Mouse (Mus musculus): ENCODE data around the gene Sin3b. TPM values are rescaled to one million over a fixed set of nuclear protein-coding genes. Genes with fewer than 3 reads are reported as not detected.
A peak's percentile ranks its signal among the peaks of the same experiment; 100 is the strongest.

Sin3b gene
- polyA plus RNA-seq, 1 experiment from 2014 or later: 155 TPM

- DNase-seq (ENCODE audit: low spot score, missing footprints): peak; percentile 75
- no peaks in the 10 kb centered on the region for H3K27me3 ChIP-seq (ENCODE audit: control insufficient read depth, insufficient read depth, low read length)
- H3K9ac ChIP-seq (ENCODE audit: low read length): no peak overlapping the region
- no peaks in the 10 kb centered on the region for H3K9me3 ChIP-seq (ENCODE audit: control insufficient read depth, low read length)
- peaks cover 19% of the 10 kb centered on the region for H3K36me3 ChIP-seq (ENCODE audit: control insufficient read depth, insufficient read depth, low read length)
- no peaks in the 10 kb centered on the region for H3K4me1 ChIP-seq (ENCODE audit: control insufficient read depth, insufficient read depth, low read length)
- no peak overlapping the region for H3K27ac ChIP-seq (ENCODE audit: low read depth, low read length)
- H3K4me2 ChIP-seq: no peak overlapping the region
- H3K4me3 ChIP-seq (ENCODE audit: low read depth, low read length): no peak overlapping the region
- ATAC-seq (ENCODE audit: low FRiP score): no peak
Measured at GRCm38 (mm10) chr8:72758310-72758709, 35.2 kb downstream of the Sin3b start.

GRCm38 (mm10) chr8:72760216-72760615, 37.1 kb downstream of the Sin3b start:
- Histone ChIP-seq H3K27ac (ENCODE audit: low read depth, low read length) (no peak overlapping the region), H3K27me3 (ENCODE audit: control insufficient read depth, insufficient read depth, low read length) (no peaks in the 10 kb centered on the region), H3K4me1 (ENCODE audit: control insufficient read depth, insufficient read depth, low read length) (no peaks in the 10 kb centered on the region), H3K4me3 (ENCODE audit: low read depth, low read length) (no peak overlapping the region), H3K36me3 (ENCODE audit: control insufficient read depth, insufficient read depth, low read length) (peaks cover 16% of the 10 kb centered on the region), H3K9me3 (ENCODE audit: control insufficient read depth, low read length) (no peaks in the 10 kb centered on the region), H3K9ac (ENCODE audit: low read length) (no peak overlapping the region), H3K4me2 (no peak overlapping the region)
- no peak for DNase-seq (ENCODE audit: low spot score, missing footprints)
- WGBS: 85% methylated on average over 3 of the region's 3 CpGs
- ATAC-seq (ENCODE audit: low FRiP score): no peak

GRCm38 (mm10) chr8:72761322-72762051, 38.4 kb downstream of the Sin3b start, which contains the start of gene F2rl3:
TSS of gene F2rl3 (plus strand) at chr8:72761880.
- no peak within 1 kb of the TSS for H3K9ac ChIP-seq (ENCODE audit: low read length)
- H3K4me1 ChIP-seq (ENCODE audit: control insufficient read depth, insufficient read depth, low read length): no peaks in the 10 kb centered on the region
- DNase-seq (ENCODE audit: low spot score, missing footprints): no peak
- WGBS: 84% methylated on average over 7 of the region's 7 CpGs
- ATAC-seq (ENCODE audit: low FRiP score): no peak
- no peak within 1 kb of the TSS for H3K27ac ChIP-seq (ENCODE audit: low read depth, low read length)
- H3K4me3 ChIP-seq (ENCODE audit: low read depth, low read length): no peak within 1 kb of the TSS
- H3K4me2 ChIP-seq: no peak within 1 kb of the TSS
- peaks cover 14% of the 10 kb centered on the region for H3K36me3 ChIP-seq (ENCODE audit: control insufficient read depth, insufficient read depth, low read length)
- H3K9me3 ChIP-seq (ENCODE audit: control insufficient read depth, low read length): no peaks in the 10 kb centered on the region
- H3K27me3 ChIP-seq (ENCODE audit: control insufficient read depth, insufficient read depth, low read length): no peaks in the 10 kb centered on the region

GRCm38 (mm10) chr8:72762306-72762705, 39.2 kb downstream of the Sin3b start:
- Histone ChIP-seq H3K9me3 (ENCODE audit: control insufficient read depth, low read length) (no peaks in the 10 kb centered on the region), H3K36me3 (ENCODE audit: control insufficient read depth, insufficient read depth, low read length) (peaks cover 7% of the 10 kb centered on the region), H3K27me3 (ENCODE audit: control insufficient read depth, insufficient read depth, low read length) (no peaks in the 10 kb centered on the region), H3K27ac (ENCODE audit: low read depth, low read length) (no peak overlapping the region), H3K4me2 (no peak overlapping the region), H3K9ac (ENCODE audit: low read length) (no peak overlapping the region), H3K4me1 (ENCODE audit: control insufficient read depth, insufficient read depth, low read length) (no peaks in the 10 kb centered on the region), H3K4me3 (ENCODE audit: low read depth, low read length) (no peak overlapping the region)
- ATAC-seq (ENCODE audit: low FRiP score) (no peak), DNase-seq (ENCODE audit: low spot score, missing footprints) (no peak)
- WGBS: 86% methylated on average over 12 of the region's 12 CpGs

GRCm38 (mm10) chr8:72765696-72766095, 42.6 kb downstream of the Sin3b start:
- 62% methylated on average over 4 of the region's 4 CpGs for WGBS
- Histone ChIP-seq H3K27ac (ENCODE audit: low read depth, low read length) (no peak overlapping the region), H3K9me3 (ENCODE audit: control insufficient read depth, low read length) (no peaks in the 10 kb centered on the region), H3K4me3 (ENCODE audit: low read depth, low read length) (no peak overlapping the region), H3K9ac (ENCODE audit: low read length) (no peak overlapping the region), H3K36me3 (ENCODE audit: control insufficient read depth, insufficient read depth, low read length) (no peaks in the 10 kb centered on the region), H3K4me1 (ENCODE audit: control insufficient read depth, insufficient read depth, low read length) (no peaks in the 10 kb centered on the region), H3K27me3 (ENCODE audit: control insufficient read depth, insufficient read depth, low read length) (no peaks in the 10 kb centered on the region), H3K4me2 (no peak overlapping the region)
- DNase-seq (ENCODE audit: low spot score, missing footprints): no peak
- ATAC-seq (ENCODE audit: low FRiP score): peak; percentile 28; the same call in 1 of the 2 replicates

GRCm38 (mm10) chr8:72766777-72767176, 43.7 kb downstream of the Sin3b start:
- Histone ChIP-seq H3K9ac (ENCODE audit: low read length) (no peak overlapping the region), H3K9me3 (ENCODE audit: control insufficient read depth, low read length) (no peaks in the 10 kb centered on the region), H3K4me1 (ENCODE audit: control insufficient read depth, insufficient read depth, low read length) (no peaks in the 10 kb centered on the region), H3K27ac (ENCODE audit: low read depth, low read length) (no peak overlapping the region), H3K4me3 (ENCODE audit: low read depth, low read length) (no peak overlapping the region), H3K36me3 (ENCODE audit: control insufficient read depth, insufficient read depth, low read length) (no peaks in the 10 kb centered on the region), H3K27me3 (ENCODE audit: control insufficient read depth, insufficient read depth, low read length) (no peaks in the 10 kb centered on the region), H3K4me2 (no peak overlapping the region)
- DNase-seq (ENCODE audit: low spot score, missing footprints) (peak; percentile 80), ATAC-seq (ENCODE audit: low FRiP score) (peak; percentile 75)
- WGBS: 33% methylated on average over 7 of the region's 7 CpGs

- ATAC-seq (ENCODE audit: low FRiP score) (no peak), DNase-seq (ENCODE audit: low spot score, missing footprints) (peak; percentile 45)
- H3K9me3 ChIP-seq (ENCODE audit: control insufficient read depth, low read length): no peaks in the 10 kb centered on the region
- H3K4me1 ChIP-seq (ENCODE audit: control insufficient read depth, insufficient read depth, low read length): no peaks in the 10 kb centered on the region
- WGBS: 92% methylated on average over 1 of the region's 1 CpGs
- no peaks in the 10 kb centered on the region for H3K36me3 ChIP-seq (ENCODE audit: control insufficient read depth, insufficient read depth, low read length)
- no peaks in the 10 kb centered on the region for H3K27me3 ChIP-seq (ENCODE audit: control insufficient read depth, insufficient read depth, low read length)
- no peak overlapping the region for H3K9ac ChIP-seq (ENCODE audit: low read length)
- no peak overlapping the region for H3K4me3 ChIP-seq (ENCODE audit: low read depth, low read length)
- H3K27ac ChIP-seq (ENCODE audit: low read depth, low read length): no peak overlapping the region
- H3K4me2 ChIP-seq: no peak overlapping the region
Measured at GRCm38 (mm10) chr8:72777797-72778196, 54.7 kb downstream of the Sin3b start.

- WGBS: 92% methylated on average over 4 of the region's 4 CpGs
- no peak overlapping the region for H3K27ac ChIP-seq (ENCODE audit: low read depth, low read length)
- H3K27me3 ChIP-seq (ENCODE audit: control insufficient read depth, insufficient read depth, low read length): no peaks in the 10 kb centered on the region
- H3K36me3 ChIP-seq (ENCODE audit: control insufficient read depth, insufficient read depth, low read length): no peaks in the 10 kb centered on the region
- H3K9ac ChIP-seq (ENCODE audit: low read length): no peak overlapping the region
- H3K4me1 ChIP-seq (ENCODE audit: control insufficient read depth, insufficient read depth, low read length): no peaks in the 10 kb centered on the region
- H3K4me2 ChIP-seq: no peak overlapping the region
- DNase-seq (ENCODE audit: low spot score, missing footprints) (peak; percentile 45), ATAC-seq (ENCODE audit: low FRiP score) (no peak)
- no peaks in the 10 kb centered on the region for H3K9me3 ChIP-seq (ENCODE audit: control insufficient read depth, low read length)
- H3K4me3 ChIP-seq (ENCODE audit: low read depth, low read length): no peak overlapping the region
Measured at GRCm38 (mm10) chr8:72780644-72781043, 57.6 kb downstream of the Sin3b start.

- no peak for ATAC-seq (ENCODE audit: low FRiP score)
- Histone ChIP-seq H3K4me2 (no peak overlapping the region), H3K36me3 (ENCODE audit: control insufficient read depth, insufficient read depth, low read length) (no peaks in the 10 kb centered on the region), H3K4me1 (ENCODE audit: control insufficient read depth, insufficient read depth, low read length) (no peaks in the 10 kb centered on the region), H3K9me3 (ENCODE audit: control insufficient read depth, low read length) (no peaks in the 10 kb centered on the region), H3K9ac (ENCODE audit: low read length) (no peak overlapping the region), H3K4me3 (ENCODE audit: low read depth, low read length) (no peak overlapping the region), H3K27ac (ENCODE audit: low read depth, low read length) (no peak overlapping the region), H3K27me3 (ENCODE audit: control insufficient read depth, insufficient read depth, low read length) (no peaks in the 10 kb centered on the region)
- no peak for DNase-seq (ENCODE audit: low spot score, missing footprints)
- WGBS: 88% methylated on average over 2 of the region's 2 CpGs
Measured at GRCm38 (mm10) chr8:72801583-72801982, 78.5 kb downstream of the Sin3b start.
